Mouse (Mus musculus) bone marrow macrophage, adult 2 months (primary cell): ENCODE results near the gene Lcmt1.

Source experiments
- CTCF ChIP-seq: IDR thresholded peaks from 2 replicates; pipeline ENCODE4 v1.5.1; 2012; ENCODE audit warnings: low read depth, mild to moderate bottlenecking, low read length, moderate library complexity
- POLR2A ChIP-seq: IDR thresholded peaks from 2 replicates; pipeline ENCODE4 v1.6.1; 2012; ENCODE audit warnings: mild to moderate bottlenecking, low read depth, low read length, borderline replicate concordance

- TF ChIP-seq CTCF (no peak), POLR2A (no peak)
These were observed 31.2 kb upstream of the Lcmt1 start for GRCm38 (mm10) chr7:123338351-123338750.
